Mouse (Mus musculus) frontal cortex, adult 2 months (tissue): ENCODE measurements around the gene Car2. TPM values are rescaled to one million over a fixed set of nuclear protein-coding genes. Genes with fewer than 3 reads are reported as not detected.
A peak's percentile ranks its signal among the peaks of the same experiment; 100 is the strongest.

Experiments used
- DNase-seq, 2 experiments: peaks; one replicate each; pipeline ENCODE4 v3.0.0; 2022; ENCODE audit warnings: low spot score in 1 of 2; ENCODE audit errors: extremely low spot score in 1 of 2
- polyA plus RNA-seq: library from polyadenylated mRNA; depleted of rRNA; stranded (reverse); fragments of >200 nt; gene quantifications from 2 replicates; pipeline ENCODE4 v1.2.3, GENCODE M21; 2012; rRNA removed

Gene Car2
- 372 and 405 TPM in 2 replicates for polyA plus RNA-seq

GRCm38 (mm10) chr3:14886102-14887098 lies at the start of gene Car2:
Gene Car2, plus strand, starts transcription at chr3:14886273.
- peak in 1 of 2 experiments; percentile 72 for DNase-seq

- no peak for DNase-seq
Measured at GRCm38 (mm10) chr3:14838936-14839335, 47.1 kb upstream of the Car2 start.

GRCm38 (mm10) chr3:14839466-14840118 lies 46.5 kb upstream of the Car2 start:
- DNase-seq = no peak

- no peak for DNase-seq
Measured at GRCm38 (mm10) chr3:14848587-14849254, 37.4 kb upstream of the Car2 start.

- DNase-seq = no peak
Measured at GRCm38 (mm10) chr3:14853966-14854365, 32.1 kb upstream of the Car2 start.

GRCm38 (mm10) chr3:14854446-14854845 lies 31.6 kb upstream of the Car2 start:
- no peak for DNase-seq

GRCm38 (mm10) chr3:14857874-14858273 lies 28.2 kb upstream of the Car2 start:
- DNase-seq = no peak

GRCm38 (mm10) chr3:14860291-14860690 lies 25.8 kb upstream of the Car2 start:
- no peak for DNase-seq

GRCm38 (mm10) chr3:14861165-14861564 lies 24.9 kb upstream of the Car2 start:
- no peak for DNase-seq

GRCm38 (mm10) chr3:14861787-14862186 lies 24.3 kb upstream of the Car2 start:
- no peak for DNase-seq

GRCm38 (mm10) chr3:14862654-14863021 lies 23.4 kb upstream of the Car2 start:
- no peak for DNase-seq

GRCm38 (mm10) chr3:14863022-14863711 lies 22.9 kb upstream of the Car2 start, which contains the start of gene Car3:
Gene Car3, plus strand, starts transcription at chr3:14863512.
- DNase-seq = no peak

- no peak for DNase-seq
Measured at GRCm38 (mm10) chr3:14863922-14864321, 22.2 kb upstream of the Car2 start.

- no peak for DNase-seq
Measured at GRCm38 (mm10) chr3:14865941-14866340, 20.1 kb upstream of the Car2 start.

- peak in 1 of 2 experiments; percentile 79 for DNase-seq
Measured at GRCm38 (mm10) chr3:14869779-14870178, 16.3 kb upstream of the Car2 start.

- DNase-seq = no peak
Measured at GRCm38 (mm10) chr3:14870528-14870927, 15.5 kb upstream of the Car2 start.

- no peak for DNase-seq
Measured at GRCm38 (mm10) chr3:14871386-14871785, 14.7 kb upstream of the Car2 start.

- peak in 1 of 2 experiments; percentile 93 for DNase-seq
Measured at GRCm38 (mm10) chr3:14874402-14875040, 11.6 kb upstream of the Car2 start.

- DNase-seq = no peak
Measured at GRCm38 (mm10) chr3:14876325-14876918, 9.7 kb upstream of the Car2 start.
